Mouse (Mus musculus) brain, embryonic 14.5 days (tissue): ENCODE data around the gene Lhfpl2. TPM values are rescaled to one million over a fixed set of nuclear protein-coding genes. Genes with fewer than 3 reads are reported as not detected.
A peak's percentile ranks its signal among the peaks of the same experiment; 100 is the strongest.

ENCODE experiments used
- DNase-seq: peaks from one replicate; pipeline ENCODE4 v3.0.0-alpha.2; 2011; ENCODE audit warnings: low read depth
- CTCF ChIP-seq: fragments of 200-500 bp; IDR thresholded peaks from 2 replicates; pipeline ENCODE4 v1.5.1; 2012; ENCODE audit warnings: inconsistent platforms, mild to moderate bottlenecking, moderate library complexity, borderline replicate concordance; ENCODE audit not compliant: insufficient read depth, insufficient read length; ENCODE audit errors: extremely low read depth
- POLR2A ChIP-seq: fragments of 200-500 bp; IDR thresholded peaks from 2 replicates; pipeline ENCODE4 v1.6.1; 2012; ENCODE audit warnings: mild to moderate bottlenecking, inconsistent platforms, borderline replicate concordance; ENCODE audit not compliant: poor library complexity, insufficient read depth, insufficient read length, severe bottlenecking; ENCODE audit errors: extremely low read depth
- polyA plus RNA-seq: library from polyadenylated mRNA; depleted of rRNA; stranded (reverse); fragments of >200 nt; gene quantifications from 2 replicates; pipeline ENCODE4 v1.2.3, GENCODE M21; 2012; rRNA removed

The Lhfpl2 gene
- 14.9 and 19.3 TPM in 2 replicates for polyA plus RNA-seq

DNA sequence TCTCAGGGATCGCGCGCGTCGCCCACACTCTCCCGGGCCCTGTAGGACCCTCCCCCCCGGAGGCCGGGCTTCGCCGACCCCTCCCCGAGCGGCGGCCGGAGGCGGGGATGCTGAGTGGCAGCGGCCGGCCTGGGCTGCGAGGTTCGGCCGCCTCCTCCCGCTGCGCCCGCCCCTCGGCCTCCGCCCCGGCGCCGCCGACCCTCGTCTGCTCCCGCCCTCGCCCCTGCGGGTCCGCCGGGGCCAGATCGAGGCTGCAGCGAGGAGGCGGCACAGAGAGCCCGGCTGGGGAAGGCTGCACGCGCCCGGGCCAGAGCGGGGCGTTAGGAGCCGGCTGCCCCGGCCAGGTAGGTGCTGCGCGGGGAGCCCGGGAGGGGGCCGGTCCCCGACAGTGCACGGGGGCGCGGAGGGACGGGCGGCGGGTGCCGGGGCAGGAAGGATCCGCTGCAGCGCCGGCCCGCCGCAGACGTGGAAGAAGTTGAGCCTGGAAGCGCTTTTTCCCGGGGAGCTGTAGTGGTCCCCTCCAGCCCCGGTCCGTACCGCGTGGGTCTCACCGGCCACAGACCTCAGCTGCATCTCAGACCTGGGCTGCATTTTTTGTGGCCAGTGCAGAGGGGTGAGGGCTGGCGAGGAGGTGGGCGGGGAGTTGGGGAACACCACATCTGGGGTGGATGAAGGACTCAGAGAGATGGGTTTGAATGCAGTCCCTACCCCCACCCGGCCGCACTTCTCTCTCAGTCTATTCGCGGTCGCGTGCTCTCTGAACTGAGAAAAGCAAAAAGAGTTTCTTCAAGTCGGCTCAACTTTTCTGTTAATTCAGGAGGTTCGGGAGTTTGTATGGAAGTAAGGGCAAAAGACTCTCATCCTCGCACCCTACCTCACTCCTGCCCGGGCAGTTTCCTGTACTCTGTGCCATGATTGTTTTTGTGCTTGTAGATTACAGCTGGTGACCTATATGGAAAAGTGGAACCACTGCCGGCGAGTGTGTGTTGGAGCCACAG, at the start of gene Lhfpl2:
TSS of gene Lhfpl2 (plus strand) at position 234 of the 998 bp plus-strand sequence.
- 0 out of 2 replicates have a peak, but pooled peaks have one; percentile 22 for TF ChIP-seq POLR2A
- TF ChIP-seq CTCF: no peak
- peak; percentile 73 for DNase-seq

GRCm38 (mm10) chr13:94011996-94012575, 45.5 kb upstream of the Lhfpl2 start:
- TF ChIP-seq CTCF (no peak), POLR2A (no peak)
- DNase-seq: no peak

DNA sequence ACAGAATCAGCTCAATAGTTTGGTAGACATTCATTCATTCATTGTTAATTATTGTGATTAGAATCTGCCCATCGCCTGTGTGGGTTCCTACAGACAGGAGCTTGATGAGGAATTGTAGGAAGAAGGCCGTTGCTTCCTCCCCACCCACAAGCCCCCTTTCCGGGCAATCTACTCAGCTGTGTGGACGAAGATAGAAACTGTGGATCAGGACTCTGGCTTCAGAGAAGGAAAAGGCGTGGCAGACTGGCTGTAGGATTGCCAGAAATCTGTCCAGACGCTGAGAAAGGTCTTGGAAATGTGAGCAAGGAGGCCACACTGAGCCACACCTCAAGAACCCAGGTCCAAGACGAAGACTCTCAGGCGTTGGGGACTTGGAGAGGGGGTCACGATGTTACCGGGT, 43.6 kb upstream of the Lhfpl2 start:
- DNase-seq: no peak
- TF ChIP-seq CTCF (no peak), POLR2A (no peak)

DNA sequence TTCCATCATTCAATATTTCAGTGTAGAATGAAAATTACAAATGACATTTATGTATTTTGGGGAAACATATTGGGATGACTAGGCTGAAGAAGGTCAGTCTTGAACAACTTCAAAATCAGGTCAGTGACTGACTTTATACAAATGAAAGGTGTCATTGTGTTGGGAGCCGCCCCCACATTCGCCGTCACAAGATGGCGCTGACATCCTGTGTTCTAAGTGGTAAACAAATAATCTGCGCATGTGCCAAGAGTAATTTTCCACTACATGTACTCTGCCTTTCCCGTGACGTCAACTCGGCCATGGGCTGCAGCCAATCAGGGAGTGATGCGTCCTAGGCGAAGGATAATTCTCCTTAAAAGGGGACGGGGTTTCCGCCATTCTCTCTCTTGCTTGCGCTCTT, 33.0 kb upstream of the Lhfpl2 start:
- peak; percentile 13 for DNase-seq

DNA sequence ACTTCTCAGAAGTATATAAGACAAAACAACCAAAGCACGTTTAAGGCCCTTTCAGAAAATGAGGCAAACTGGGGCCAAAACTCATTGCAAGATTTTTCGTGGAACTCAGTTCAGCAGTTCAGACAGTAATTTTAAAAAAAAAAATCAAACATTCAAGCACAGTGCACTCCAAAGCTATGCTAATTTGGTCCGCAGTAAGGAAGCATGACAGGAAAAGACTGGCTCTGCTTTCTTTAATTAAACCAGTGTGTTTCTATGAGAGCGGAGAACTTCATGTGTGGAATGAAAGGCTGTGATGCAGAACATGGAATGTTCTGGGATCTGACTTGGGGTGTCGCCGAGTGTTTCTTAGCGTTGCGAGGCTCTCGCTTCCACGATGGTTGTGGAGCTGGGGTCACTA, 28.4 kb upstream of the Lhfpl2 start:
- no peak for DNase-seq
- no peak for TF ChIP-seq CTCF
- no peak for TF ChIP-seq POLR2A

GRCm38 (mm10) chr13:94030551-94030950, 27.0 kb upstream of the Lhfpl2 start:
- TF ChIP-seq CTCF: no peak
- TF ChIP-seq POLR2A: no peak
- DNase-seq: no peak

- DNase-seq: peak; percentile 77
- TF ChIP-seq CTCF (no peak), POLR2A (no peak)
Measured at GRCm38 (mm10) chr13:94037313-94038051, 20.1 kb upstream of the Lhfpl2 start.

DNA sequence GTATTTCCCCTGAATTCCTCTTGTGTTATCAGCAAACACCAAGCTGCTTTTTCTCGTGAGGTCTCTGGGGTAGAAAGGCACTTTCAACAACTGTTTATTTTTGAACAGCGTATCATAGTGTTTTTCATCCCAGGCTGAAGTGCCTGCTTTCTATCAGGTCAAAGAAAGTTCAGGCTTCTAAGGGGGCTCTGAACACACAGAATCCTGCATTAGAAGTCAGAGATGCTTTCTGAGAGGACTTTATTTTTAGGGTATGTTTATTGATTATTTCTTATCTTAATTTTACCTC, 19.6 kb upstream of the Lhfpl2 start:
- no peak for DNase-seq
- TF ChIP-seq POLR2A: no peak
- no peak for TF ChIP-seq CTCF

- TF ChIP-seq CTCF (no peak), POLR2A (no peak)
Measured at GRCm38 (mm10) chr13:94050036-94050435, 7.6 kb upstream of the Lhfpl2 start.

DNA sequence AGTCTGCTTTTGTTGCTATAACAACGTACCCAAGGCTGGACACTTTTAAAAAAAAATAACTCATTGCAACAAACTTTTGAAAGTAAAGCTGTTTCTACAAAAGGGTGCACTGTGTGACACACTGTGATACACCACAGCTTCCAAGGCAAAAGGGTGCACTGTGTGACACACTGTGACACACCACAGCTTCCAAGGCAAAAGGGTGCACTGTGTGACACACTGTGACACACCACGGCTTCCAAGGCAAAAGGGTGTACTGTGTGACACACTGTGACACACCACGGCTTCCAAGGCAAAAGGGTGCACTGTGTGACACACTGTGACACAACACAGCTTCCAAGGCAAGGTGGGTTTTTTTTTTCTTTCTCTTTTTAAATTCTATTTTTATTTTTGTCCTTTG, 6.8 kb upstream of the Lhfpl2 start:
- no peak for DNase-seq
- TF ChIP-seq POLR2A (no peak), CTCF (no peak)

More at GRCm38 (mm10) chr13:94050036-94050435, 7.6 kb upstream of the Lhfpl2 start:
- no peak for DNase-seq

DNA sequence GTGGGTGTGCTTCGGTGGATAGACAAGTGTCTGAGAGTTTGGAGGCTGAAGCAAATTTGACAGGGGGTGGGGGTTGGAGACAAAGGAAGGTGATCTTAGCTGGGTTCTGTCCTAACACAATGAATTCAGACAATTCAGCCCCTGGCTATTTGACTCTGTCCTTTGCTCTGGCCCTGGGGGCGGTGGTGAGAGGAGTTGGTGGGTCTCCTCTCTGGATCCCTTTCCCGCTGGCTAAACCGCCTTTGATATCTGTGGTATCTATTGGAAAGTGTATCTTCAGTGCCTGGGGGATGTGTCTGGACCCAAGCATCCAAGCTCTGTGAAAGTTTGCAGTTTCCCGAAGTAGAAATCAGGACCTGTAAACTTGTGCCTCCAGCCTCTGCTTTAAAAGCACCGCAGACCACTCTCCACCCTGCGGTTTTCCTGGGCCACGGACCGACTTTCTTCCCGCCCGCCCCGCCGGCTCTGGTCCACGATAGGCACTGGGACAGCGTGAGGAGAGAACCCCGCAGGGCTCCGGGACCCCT, 497 bp upstream of the Lhfpl2 start:
- no peak for TF ChIP-seq POLR2A
- TF ChIP-seq CTCF: no peak
- no peak for DNase-seq
